Mouse (Mus musculus) layer of hippocampus, postnatal 10 days (tissue): ENCODE results near the gene Rnf213. TPM values are rescaled to one million over a fixed set of nuclear protein-coding genes. Genes with fewer than 3 reads are reported as not detected.

Source experiments
- DNase-seq, 2 experiments: peaks; one replicate each; pipeline ENCODE4 v3.0.0; 2021; ENCODE audit warnings: low spot score in 2 of 2
- microRNA-seq, 2 experiments: library from miRNA; unstranded; fragments of <30 nt; microRNA quantifications; one replicate each; pipeline ENCODE4 v1.2.0; 2021
- total RNA-seq, 2 experiments: library from RNA; stranded (reverse); gene quantifications; 2 replicates each; pipeline ENCODE4 v1.2.3; 2021

The Rnf213 gene
- total RNA-seq, 2 experiments from 2014 or later = 3.8 TPM

GRCm38 (mm10) chr11:119514967-119515636 lies 122.2 kb downstream of the Rnf213 start:
- DNase-seq = peak; percentile 70 to 72

- DNase-seq = peak; percentile 49 to 64
Measured at GRCm38 (mm10) chr11:119515823-119516676, 123.2 kb downstream of the Rnf213 start.

GRCm38 (mm10) chr11:119516677-119517361 lies 123.9 kb downstream of the Rnf213 start:
- DNase-seq = no peak

- DNase-seq = no peak
Measured at GRCm38 (mm10) chr11:119519387-119519786, 126.5 kb downstream of the Rnf213 start.

- DNase-seq = no peak
Measured at GRCm38 (mm10) chr11:119520005-119520712, 127.3 kb downstream of the Rnf213 start.

GRCm38 (mm10) chr11:119520713-119521063 lies 127.8 kb downstream of the Rnf213 start:
- no peak for DNase-seq

- no peak for DNase-seq
Measured at GRCm38 (mm10) chr11:119521920-119522710, 129.2 kb downstream of the Rnf213 start.

- no peak for DNase-seq
Measured at GRCm38 (mm10) chr11:119522779-119523178, 129.9 kb downstream of the Rnf213 start.

- no peak for DNase-seq
Measured at GRCm38 (mm10) chr11:119523392-119523791, 130.5 kb downstream of the Rnf213 start.

GRCm38 (mm10) chr11:119524545-119524949 lies 131.6 kb downstream of the Rnf213 start:
- peak; percentile 77 to 82 for DNase-seq

GRCm38 (mm10) chr11:119526068-119526966 lies 133.4 kb downstream of the Rnf213 start:
- DNase-seq = no peak

GRCm38 (mm10) chr11:119528930-119529329 lies 136.0 kb downstream of the Rnf213 start:
- DNase-seq = no peak

- peak in 1 of 2 experiments; percentile 52 for DNase-seq
Measured at GRCm38 (mm10) chr11:119532460-119532859, 139.6 kb downstream of the Rnf213 start.

- no peak for DNase-seq
Measured at GRCm38 (mm10) chr11:119533745-119534144, 140.8 kb downstream of the Rnf213 start.

Small RNAs within 50 kb of the gene (microRNA-seq; reads per million reads assigned to microRNA genes)
- 0 reads per million in 2 experiments for gene Mir1932

Other genes starting within 250 kb of the Rnf213 start
- 100 to 1,000 TPM; 111 to 115 TPM for gene Tbc1d16, start 164.6 kb upstream of the Rnf213 start, total RNA-seq
- 1 to 10 TPM; 4.8 to 5.2 TPM for gene Ccdc40, start 164.5 kb upstream of the Rnf213 start, total RNA-seq
- 100 to 1,000 TPM; 131 to 136 TPM for gene Gaa, start 125.2 kb upstream of the Rnf213 start, total RNA-seq
- gene Eif4a3, start 93.0 kb upstream of the Rnf213 start, total RNA-seq = 10 to 100 TPM; 88.9 to 93.0 TPM
- under 1 TPM; 0.25 to 0.38 TPM for gene Card14, start 85.3 kb upstream of the Rnf213 start, total RNA-seq
- gene Sgsh, start 37.6 kb upstream of the Rnf213 start, total RNA-seq = 1 to 10 TPM; 4.7 to 5.1 TPM
- gene Slc26a11, start 37.5 kb upstream of the Rnf213 start, total RNA-seq = 1 to 10 TPM; 5.4 to 6.3 TPM
- 10 to 100 TPM; 24.8 to 29.6 TPM for gene Endov, start 98.2 kb downstream of the Rnf213 start, total RNA-seq
- gene Nptx1, start 154.7 kb downstream of the Rnf213 start, total RNA-seq = 100 to 1,000 TPM; 146 to 173 TPM
- gene Rptor, start 209.8 kb downstream of the Rnf213 start, total RNA-seq = 10 to 100 TPM; 50.2 to 61.3 TPM